Mouse (Mus musculus) lung, embryonic 15.5 days (tissue): Measurements from ENCODE around the gene Fxyd3. TPM values are rescaled to one million over a fixed set of nuclear protein-coding genes. Genes with fewer than 3 reads are reported as not detected.

Experiments used
- ATAC-seq: fragments of 200-750 bp; cut with Nextera tagmentation; 2 replicates; pipeline ENCODE4 v1.8.0; 2017; ENCODE audit warnings: moderate number of reproducible peaks, borderline replicate concordance; ENCODE audit not compliant: low FRiP score, low TSS enrichment; ENCODE audit errors: extremely low read depth
- H3K27ac ChIP-seq: fragments of 300-500 bp; sonication (generic); 2 replicates; pipeline ENCODE4 v1.5.1; 2015; ENCODE audit warnings: moderate library complexity, mild to moderate bottlenecking, inconsistent platforms
- H3K27me3 ChIP-seq: fragments of 300-500 bp; sonication (generic); 2 replicates; pipeline ENCODE4 v1.6.1; 2015; ENCODE audit warnings: inconsistent platforms
- H3K36me3 ChIP-seq: fragments of 300-500 bp; sonication (generic); 2 replicates; pipeline ENCODE4 v1.6.1; 2015; ENCODE audit warnings: inconsistent platforms
- H3K4me1 ChIP-seq: fragments of 300-500 bp; sonication (generic); 2 replicates; pipeline ENCODE4 v1.6.1; 2015; ENCODE audit warnings: inconsistent platforms
- H3K4me2 ChIP-seq: fragments of 300-500 bp; sonication (generic); 2 replicates; pipeline ENCODE4 v1.6.1; 2015; ENCODE audit warnings: inconsistent platforms, mild to moderate bottlenecking, moderate library complexity
- H3K4me3 ChIP-seq: fragments of 300-500 bp; sonication (generic); 2 replicates; pipeline ENCODE4 v1.5.1; 2015; ENCODE audit warnings: mild to moderate bottlenecking, inconsistent platforms
- H3K9ac ChIP-seq: fragments of 300-500 bp; sonication (generic); 2 replicates; pipeline ENCODE4 v1.6.1; 2015; ENCODE audit warnings: inconsistent platforms
- H3K9me3 ChIP-seq: fragments of 300-500 bp; sonication (generic); 2 replicates; pipeline ENCODE4 v1.6.1; 2016; ENCODE audit warnings: inconsistent platforms
- WGBS: fragments of 180-500 bp; shearing (Covaris S2); methylation state at CpG from one replicate; pipeline ENCODE4 v1.1.7; 2015; 5-methylcytosine and 5-hydroxymethylcytosine counted together
- polyA plus RNA-seq: library from polyadenylated mRNA; unstranded; fragments of >200 nt; fragmentation: Nextera tagmentation; extraction: Ambion mirVana; gene quantifications from 2 replicates; pipeline ENCODE4 v1.2.1, GENCODE M21; 2015

Gene Fxyd3
- polyA plus RNA-seq, 1 experiment from 2014 or later = 50.1 TPM

- ATAC-seq = no peak
- no peak overlapping the region for H3K27ac ChIP-seq
- no peaks in the 10 kb centered on the region for H3K27me3 ChIP-seq
- H3K4me2 ChIP-seq = no peak overlapping the region
- no peak overlapping the region for H3K9ac ChIP-seq
- peaks cover 10% of the 10 kb centered on the region for H3K4me1 ChIP-seq
- WGBS = 83% methylated on average over 12 of the region's 12 CpGs
- no peaks in the 10 kb centered on the region for H3K36me3 ChIP-seq
- no peaks in the 10 kb centered on the region for H3K9me3 ChIP-seq
- H3K4me3 ChIP-seq = no peak overlapping the region
Observed at GRCm38 (mm10) chr7:31063074-31063560, 13.4 kb downstream of the Fxyd3 start.

DNA sequence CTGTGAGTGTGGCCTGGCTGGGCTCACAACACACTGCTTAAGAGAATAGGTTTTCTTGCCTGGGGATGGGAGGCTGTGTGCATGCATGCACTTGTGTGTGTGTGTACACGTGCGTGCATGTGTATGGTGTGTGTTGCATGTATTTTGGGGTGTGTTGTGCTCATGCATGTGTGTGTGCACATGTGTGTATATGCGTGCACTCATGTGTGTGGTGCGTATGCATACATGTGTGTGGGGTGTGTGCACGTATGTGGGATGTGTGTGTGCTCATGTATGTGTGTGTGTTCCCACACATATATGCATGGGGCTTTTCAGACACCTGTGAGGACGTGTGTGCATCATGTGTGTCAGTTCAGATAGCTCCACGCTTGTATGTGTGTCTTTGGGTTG is 15.9 kb downstream of the Fxyd3 start:
- no peak overlapping the region for H3K9ac ChIP-seq
- peaks cover 6% of the 10 kb centered on the region; the same call in 1 of the 2 replicates for H3K4me1 ChIP-seq
- no peaks in the 10 kb centered on the region for H3K9me3 ChIP-seq
- H3K4me2 ChIP-seq = no peak overlapping the region
- H3K4me3 ChIP-seq = no peak overlapping the region
- H3K27ac ChIP-seq = no peak overlapping the region
- no peaks in the 10 kb centered on the region for H3K27me3 ChIP-seq
- no peaks in the 10 kb centered on the region for H3K36me3 ChIP-seq
- 84% methylated on average over 7 of the region's 7 CpGs for WGBS
- ATAC-seq = no peak

DNA sequence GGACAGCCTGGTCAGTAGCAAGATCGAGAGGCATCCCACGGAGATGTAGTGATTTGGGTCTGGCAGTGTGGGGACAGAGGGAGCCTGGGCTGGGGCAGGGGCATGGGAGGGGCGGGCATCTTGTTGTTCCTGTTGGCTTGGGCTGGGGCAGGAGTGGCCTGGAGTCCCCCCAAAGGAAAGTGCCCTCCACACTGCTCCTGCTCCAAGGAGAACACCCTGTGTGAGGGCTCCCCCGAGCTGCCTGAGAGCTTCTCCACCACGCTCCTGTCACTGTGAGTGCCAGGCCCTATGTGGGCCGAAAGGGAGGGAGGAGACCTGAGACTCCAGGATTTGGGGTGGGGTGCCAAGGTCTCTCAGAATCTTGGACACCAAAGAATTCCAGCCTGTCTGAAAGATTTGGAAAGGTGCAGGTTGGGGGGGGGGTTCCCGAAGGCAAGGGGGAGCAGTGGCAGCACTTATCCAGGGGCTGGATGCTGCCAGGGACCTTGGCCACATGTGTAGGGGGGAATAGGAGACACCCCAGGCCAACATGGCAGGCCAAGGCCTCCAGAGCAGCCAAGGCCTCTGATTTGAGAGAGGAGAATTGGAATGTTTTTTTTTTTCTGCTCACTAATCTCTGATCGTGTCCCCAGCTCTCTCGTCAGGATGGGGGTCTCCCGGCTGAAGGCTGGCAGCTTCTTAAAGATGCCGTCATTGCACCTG is 16.4 kb downstream of the Fxyd3 start:
- H3K4me3 ChIP-seq = no peak overlapping the region
- no peak overlapping the region for H3K4me2 ChIP-seq
- 69% methylated on average over 11 of the region's 11 CpGs for WGBS
- peaks cover 11% of the 10 kb centered on the region for H3K4me1 ChIP-seq
- no peak overlapping the region for H3K27ac ChIP-seq
- no peak for ATAC-seq
- no peaks in the 10 kb centered on the region for H3K36me3 ChIP-seq
- H3K27me3 ChIP-seq = no peaks in the 10 kb centered on the region
- H3K9me3 ChIP-seq = no peaks in the 10 kb centered on the region
- no peak overlapping the region for H3K9ac ChIP-seq

- Histone ChIP-seq H3K9ac (no peak within 1 kb of the TSS), H3K27ac (no peak within 1 kb of the TSS), H3K9me3 (no peaks in the 10 kb centered on the region), H3K4me1 (peaks cover 21% of the 10 kb centered on the region), H3K27me3 (0 out of 2 replicates have a peak, but pooled peaks cover 2% of the 10 kb centered on the region), H3K36me3 (no peaks in the 10 kb centered on the region), H3K4me2 (no peak within 1 kb of the TSS), H3K4me3 (no peak within 1 kb of the TSS)
- WGBS = 8% methylated on average over 2 of the region's 2 CpGs
- ATAC-seq = peak; percentile 44; the same call in 1 of the 2 replicates
Observed at GRCm38 (mm10) chr7:31059108-31059507, 17.4 kb downstream of the Fxyd3 start, which contains the start of gene Lgi4. Gene Lgi4, plus strand, starts transcription at chr7:31059342.

DNA sequence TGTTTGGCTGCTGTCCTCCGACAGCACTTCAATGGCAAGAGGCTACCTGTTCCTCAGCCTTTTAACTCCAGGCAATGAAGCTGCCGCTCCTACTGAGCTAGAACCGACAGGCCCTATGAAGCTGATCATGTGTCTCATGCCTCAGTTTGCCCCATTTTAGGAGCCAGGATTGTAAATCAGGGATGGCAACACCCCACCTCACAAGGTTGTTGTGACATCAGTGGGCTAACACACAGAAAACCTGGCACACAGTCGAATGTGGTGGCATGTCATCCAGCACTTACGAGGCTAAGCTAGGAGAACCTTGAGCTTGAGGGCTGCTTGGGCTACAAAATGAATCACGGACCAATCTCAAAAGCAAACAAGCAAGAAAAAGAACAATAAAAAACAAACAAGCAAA is 18.3 kb downstream of the Fxyd3 start:
- H3K4me2 ChIP-seq = no peak overlapping the region
- no peaks in the 10 kb centered on the region for H3K36me3 ChIP-seq
- peaks cover 28% of the 10 kb centered on the region for H3K4me1 ChIP-seq
- peaks cover 10% of the 10 kb centered on the region for H3K27me3 ChIP-seq
- no peak overlapping the region for H3K4me3 ChIP-seq
- H3K9ac ChIP-seq = no peak overlapping the region
- 79% methylated on average over 6 of the region's 6 CpGs for WGBS
- no peak for ATAC-seq
- no peak overlapping the region for H3K27ac ChIP-seq
- no peaks in the 10 kb centered on the region for H3K9me3 ChIP-seq

DNA sequence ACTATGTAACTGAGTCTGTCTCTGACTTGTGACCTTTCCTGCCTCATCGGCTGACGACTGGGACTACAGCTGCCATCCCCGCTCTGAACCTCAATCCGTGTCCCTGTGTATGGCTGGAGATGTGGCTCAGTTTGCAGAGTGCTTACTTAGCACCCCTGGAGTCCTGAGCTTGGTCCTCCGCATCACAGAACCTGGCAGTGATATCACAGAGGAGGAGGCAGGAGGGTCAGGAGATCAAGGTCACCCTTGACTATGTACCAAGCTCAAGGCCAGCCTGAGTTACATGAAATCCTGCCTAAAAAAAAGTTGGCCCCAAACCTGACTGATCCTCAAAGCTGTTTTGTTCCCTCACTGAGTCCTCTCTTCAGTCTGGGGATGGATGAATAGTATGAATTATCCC is 18.8 kb downstream of the Fxyd3 start:
- Histone ChIP-seq H3K4me2 (no peak overlapping the region), H3K9me3 (no peaks in the 10 kb centered on the region), H3K4me3 (no peak overlapping the region), H3K9ac (no peak overlapping the region), H3K27ac (no peak overlapping the region), H3K4me1 (peaks cover 33% of the 10 kb centered on the region), H3K27me3 (peaks cover 15% of the 10 kb centered on the region), H3K36me3 (no peaks in the 10 kb centered on the region)
- ATAC-seq = no peak
- WGBS = 65% methylated on average over 5 of the region's 5 CpGs

- no peaks in the 10 kb centered on the region for H3K9me3 ChIP-seq
- peaks cover 21% of the 10 kb centered on the region for H3K27me3 ChIP-seq
- H3K4me1 ChIP-seq = peaks cover 40% of the 10 kb centered on the region
- H3K4me2 ChIP-seq = no peak within 1 kb of the TSS
- H3K4me3 ChIP-seq = no peak within 1 kb of the TSS
- WGBS = 66% methylated on average over 2 of the region's 2 CpGs
- H3K36me3 ChIP-seq = no peaks in the 10 kb centered on the region
- no peak within 1 kb of the TSS for H3K27ac ChIP-seq
- no peak within 1 kb of the TSS for H3K9ac ChIP-seq
- ATAC-seq = no peak
Observed at GRCm38 (mm10) chr7:31057071-31057470, 19.4 kb downstream of the Fxyd3 start, which contains the start of gene Fxyd1. Gene Fxyd1, minus strand, starts transcription at chr7:31057199.

DNA sequence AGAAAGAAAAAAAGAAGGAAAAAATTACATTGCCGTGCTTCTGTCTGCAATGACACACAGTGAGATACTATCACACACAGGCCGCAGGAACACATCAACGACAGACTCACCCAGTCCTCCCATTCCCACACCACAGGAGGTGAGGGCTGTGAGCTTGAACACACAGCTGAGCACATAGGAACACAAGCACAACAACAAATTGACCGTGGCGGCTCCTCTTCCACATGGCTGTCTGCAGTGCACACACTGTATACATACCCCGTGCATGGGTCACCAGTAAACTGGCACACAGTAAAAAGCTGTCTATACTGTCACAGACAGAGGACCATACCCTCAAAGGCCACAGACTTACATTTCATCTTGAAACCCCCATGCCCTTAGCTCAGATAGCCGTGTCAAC is 20.1 kb downstream of the Fxyd3 start:
- Histone ChIP-seq H3K4me2 (no peak overlapping the region), H3K27ac (no peak overlapping the region), H3K9me3 (no peaks in the 10 kb centered on the region), H3K4me3 (no peak overlapping the region), H3K27me3 (peaks cover 27% of the 10 kb centered on the region), H3K36me3 (no peaks in the 10 kb centered on the region), H3K4me1 (peaks cover 46% of the 10 kb centered on the region), H3K9ac (no peak overlapping the region)
- WGBS = 67% methylated on average over 7 of the region's 7 CpGs
- ATAC-seq = no peak

DNA sequence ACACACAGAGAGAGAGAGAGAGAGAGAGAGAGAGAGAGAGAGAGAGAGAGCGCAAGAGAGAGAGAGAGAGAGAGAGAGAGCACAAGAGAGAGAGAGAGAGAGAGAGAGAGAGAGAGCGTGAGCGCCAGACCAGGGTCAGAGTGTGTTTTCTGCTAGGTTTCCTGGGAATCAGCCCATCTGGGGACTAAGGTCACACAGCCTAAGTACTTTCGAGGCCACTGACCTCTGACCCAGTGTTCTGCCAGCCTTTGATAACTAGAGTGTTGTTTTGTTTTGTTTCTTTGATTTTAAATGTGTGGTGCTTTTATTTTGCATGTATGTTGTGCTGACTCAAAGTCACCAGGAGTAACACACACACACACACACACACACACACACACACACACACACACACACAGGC is 20.6 kb downstream of the Fxyd3 start:
- Histone ChIP-seq H3K27ac (no peak overlapping the region), H3K4me3 (no peak overlapping the region), H3K9me3 (no peaks in the 10 kb centered on the region), H3K4me1 (peaks cover 52% of the 10 kb centered on the region), H3K27me3 (peaks cover 33% of the 10 kb centered on the region), H3K36me3 (no peaks in the 10 kb centered on the region), H3K9ac (no peak overlapping the region), H3K4me2 (no peak overlapping the region)
- WGBS = 21% methylated on average over 3 of the region's 4 CpGs
- ATAC-seq = no peak

DNA sequence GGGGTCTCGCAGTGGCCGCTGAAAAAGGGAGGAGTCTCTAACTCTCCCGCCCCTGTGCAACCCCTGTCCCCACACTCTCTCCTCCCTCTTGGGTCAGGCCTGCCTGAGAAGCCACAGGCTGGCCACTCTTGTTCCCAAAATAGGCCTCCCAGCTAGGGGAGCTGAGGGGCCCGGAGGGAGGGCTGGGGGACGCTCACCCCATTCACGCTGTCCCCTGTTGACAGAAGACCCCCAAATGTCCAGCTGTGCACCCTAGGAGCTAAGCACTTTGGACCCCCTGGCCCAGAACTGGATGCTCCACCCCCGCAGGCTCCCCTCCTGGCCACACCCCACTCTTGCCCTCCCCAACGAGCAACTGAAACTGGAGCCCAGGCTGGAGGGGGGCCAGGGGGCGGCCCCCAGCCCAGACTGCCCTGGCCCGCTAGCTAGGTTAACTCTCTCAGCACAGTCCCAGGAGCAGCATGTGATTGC is 21.1 kb downstream of the Fxyd3 start:
- Histone ChIP-seq H3K27me3 (peaks cover 38% of the 10 kb centered on the region), H3K4me2 (peak overlapping the region; percentile 53), H3K9ac (peak overlapping the region; percentile 36), H3K27ac (peak overlapping the region; percentile 70), H3K9me3 (no peaks in the 10 kb centered on the region), H3K4me3 (peak overlapping the region; percentile 30), H3K36me3 (no peaks in the 10 kb centered on the region), H3K4me1 (peaks cover 56% of the 10 kb centered on the region)
- ATAC-seq = peak; percentile 89
- 8% methylated on average over 10 of the region's 10 CpGs for WGBS

DNA sequence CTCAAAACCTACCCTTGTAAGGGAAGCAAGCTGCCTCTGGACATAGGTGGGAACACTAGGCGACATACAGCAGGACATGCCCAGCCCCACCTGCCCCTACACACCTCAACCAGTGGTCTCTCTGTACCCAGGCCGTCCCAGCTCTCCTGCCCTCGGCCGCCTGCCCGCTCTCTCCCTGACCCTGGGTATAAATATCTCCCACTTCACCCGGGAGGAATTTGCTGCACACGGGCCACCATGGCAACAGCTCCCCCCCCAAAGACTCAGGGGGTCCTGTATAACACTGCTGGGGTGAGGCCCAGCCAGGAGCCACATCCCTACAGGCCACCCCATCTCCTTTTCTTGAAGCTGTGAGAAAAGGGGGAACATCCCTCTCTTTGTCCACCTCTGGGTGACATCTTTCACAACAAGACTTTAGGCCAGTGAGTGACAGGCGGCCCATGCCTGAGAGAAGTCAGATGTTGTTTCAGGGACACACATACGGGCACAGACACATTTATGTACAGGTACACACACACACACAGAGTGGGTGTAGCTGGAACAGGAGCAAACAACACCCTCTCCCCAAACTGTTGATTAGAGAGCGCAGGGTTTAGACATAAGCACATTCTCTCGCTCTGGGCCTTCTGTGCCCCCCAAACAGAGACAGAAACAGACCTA is 21.7 kb downstream of the Fxyd3 start:
- Histone ChIP-seq H3K9ac (peak overlapping the region; percentile 36; the same call in 1 of the 2 replicates), H3K36me3 (no peaks in the 10 kb centered on the region), H3K27ac (peak overlapping the region; percentile 70), H3K27me3 (peaks cover 44% of the 10 kb centered on the region), H3K4me1 (peaks cover 62% of the 10 kb centered on the region), H3K4me2 (peak overlapping the region; percentile 53), H3K4me3 (peak overlapping the region; percentile 30), H3K9me3 (no peaks in the 10 kb centered on the region)
- WGBS = 26% methylated on average over 11 of the region's 11 CpGs
- ATAC-seq = no peak

DNA sequence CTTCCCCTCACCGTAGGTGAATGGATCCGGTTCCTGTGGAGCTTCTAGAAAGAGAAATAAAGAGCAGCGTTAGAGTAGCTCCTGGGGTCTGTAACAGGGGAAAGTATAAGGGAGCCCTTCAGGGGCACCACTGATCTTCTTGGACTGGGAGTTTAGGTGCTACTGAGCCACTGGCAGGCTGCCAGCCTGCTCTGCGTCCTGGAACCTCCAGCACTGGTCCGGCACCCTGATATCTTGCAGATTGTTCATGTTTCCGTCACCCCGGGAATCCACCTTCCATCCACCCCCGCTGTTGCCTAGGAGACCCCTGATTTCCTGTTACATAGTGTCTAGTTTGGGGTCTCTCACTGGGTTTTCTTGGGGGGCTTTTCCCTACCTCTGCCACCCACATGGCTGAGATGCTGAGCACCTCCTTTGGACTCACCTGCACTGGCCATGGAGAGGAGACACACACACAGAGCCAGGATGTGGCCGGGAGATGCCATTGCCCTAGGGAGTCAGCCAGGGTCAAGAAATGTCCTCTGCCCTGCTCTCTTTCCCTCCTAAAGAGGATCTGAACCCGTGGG is 22.5 kb downstream of the Fxyd3 start:
- no peak overlapping the region for H3K9ac ChIP-seq
- H3K27ac ChIP-seq = no peak overlapping the region
- ATAC-seq = no peak
- no peaks in the 10 kb centered on the region for H3K36me3 ChIP-seq
- no peaks in the 10 kb centered on the region for H3K9me3 ChIP-seq
- no peak overlapping the region for H3K4me3 ChIP-seq
- H3K4me1 ChIP-seq = peaks cover 65% of the 10 kb centered on the region
- peak overlapping the region; percentile 53; the same call in 1 of the 2 replicates for H3K4me2 ChIP-seq
- peaks cover 51% of the 10 kb centered on the region for H3K27me3 ChIP-seq
- WGBS = 18% methylated on average over 10 of the region's 10 CpGs
